Mouse (Mus musculus) Patski (cell line): Measurements from ENCODE around the gene Tcf15. TPM values are rescaled to one million over a fixed set of nuclear protein-coding genes. Genes with fewer than 3 reads are reported as not detected.

Experiments
- ATAC-seq: fragments of 100-300 bp; one replicate; pipeline ENCODE4 v1.8.0; 2021
- CTCF ChIA-PET: fragments of 350-600 bp; sonication (Branson Sonifier 250); formaldehyde crosslinking; loops from one replicate; lab custom pipeline; 2022; ENCODE audit warnings: inconsistent platforms; lab: Charles Lee
- POLR2A ChIA-PET: fragments of 350-600 bp; sonication (Branson Sonifier 250); formaldehyde crosslinking; loops from one replicate; lab custom pipeline; 2022; ENCODE audit warnings: antibody characterized with exemption, inconsistent platforms; lab: Charles Lee
- DNase-seq: peaks from one replicate; pipeline ENCODE4 v3.0.0-alpha.2; 2011; ENCODE audit warnings: low read depth, low spot score
- H3K27me3 ChIP-seq: fragments of 371-371 bp; one replicate; pipeline ENCODE4 v1.5.1; 2021
- CTCF ChIP-seq: fragments of 100-300 bp; IDR thresholded peaks from one replicate; pipeline ENCODE4 v1.5.1; 2021
- in situ Hi-C: fragments of 300-500 bp; cut with MboI; formaldehyde crosslinking; loops from 3 replicates; pipeline ENCODE4 v1.11.1; 2018; ENCODE audit warnings: low pct_unique_long_range_greater_than_20kb, mixed read lengths
- polyA plus RNA-seq: library from polyadenylated mRNA; unstranded; gene quantifications from one replicate; pipeline ENCODE4 v1.2.3, GENCODE M21; 2021

The Tcf15 gene
- polyA plus RNA-seq, 1 experiment from 2014 or later: not detected

GRCm38 (mm10) chr2:152144158-152144450 is 743 bp downstream of the Tcf15 start:
- in situ Hi-C loops: no loop called here
- no peak for DNase-seq
- H3K27me3 ChIP-seq: peaks cover 30% of the 10 kb centered on the region
- CTCF ChIA-PET: no interaction called here
- POLR2A ChIA-PET: no interaction called here
- no peak for ATAC-seq
- TF ChIP-seq CTCF: no peak

GRCm38 (mm10) chr2:152144501-152144900 is 1.1 kb downstream of the Tcf15 start:
- POLR2A ChIA-PET: no interaction called here
- no peak for TF ChIP-seq CTCF
- CTCF ChIA-PET: no interaction called here
- in situ Hi-C loops: no loop called here
- H3K27me3 ChIP-seq: peaks cover 28% of the 10 kb centered on the region
- no peak for DNase-seq
- no peak for ATAC-seq

GRCm38 (mm10) chr2:152145711-152146110 is 2.4 kb downstream of the Tcf15 start:
- POLR2A ChIA-PET: no interaction called here
- CTCF ChIA-PET: no interaction called here
- no peak for TF ChIP-seq CTCF
- in situ Hi-C loops: no loop called here
- peaks cover 28% of the 10 kb centered on the region for H3K27me3 ChIP-seq
- DNase-seq (no peak), ATAC-seq (no peak)

GRCm38 (mm10) chr2:152147079-152147478 is 3.7 kb downstream of the Tcf15 start:
- ATAC-seq (no peak), DNase-seq (no peak)
- TF ChIP-seq CTCF: no peak
- ChIA-PET CTCF (interaction anchor here (1.5 kb wide), 1 partner anchor 34 kb away, joined by 4 read pairs; no protein-coding TSS in a partner anchor), POLR2A (no interaction called here)
- peaks cover 25% of the 10 kb centered on the region for H3K27me3 ChIP-seq
- in situ Hi-C loops: no loop called here

DNA sequence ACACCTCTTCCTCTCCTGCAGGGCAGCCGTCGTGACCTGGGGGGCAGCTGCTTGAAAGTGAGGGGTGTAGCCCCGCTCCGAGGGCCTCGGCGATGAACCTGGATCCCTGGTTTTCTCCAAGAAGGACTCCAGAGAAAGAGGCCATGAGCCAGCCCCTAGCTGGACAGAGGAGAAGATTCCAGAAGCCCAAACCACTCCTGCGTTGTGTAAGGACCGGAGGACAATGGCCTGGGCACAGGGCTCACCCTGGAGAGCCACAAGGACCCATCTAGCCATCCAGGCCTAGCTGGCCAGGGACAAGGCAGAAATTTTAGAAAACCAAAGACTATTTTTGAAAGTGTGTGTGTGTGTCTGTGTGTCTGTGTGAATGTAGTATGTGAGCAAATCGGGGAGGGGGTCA is 5.3 kb downstream of the Tcf15 start:
- ATAC-seq: no peak
- CTCF ChIA-PET: interaction anchor here (1.0 kb wide), 1 partner anchor 60 kb away, joined by 4 read pairs; no protein-coding TSS in a partner anchor
- in situ Hi-C loops: no loop called here
- DNase-seq: no peak
- H3K27me3 ChIP-seq: peaks cover 27% of the 10 kb centered on the region
- TF ChIP-seq CTCF: no peak
- POLR2A ChIA-PET: no interaction called here

GRCm38 (mm10) chr2:152149891-152150290 is 6.5 kb downstream of the Tcf15 start:
- POLR2A ChIA-PET: interaction anchor here (0.6 kb wide), 1 partner anchor 99 kb away, joined by 4 read pairs; no protein-coding TSS in a partner anchor
- no peak for ATAC-seq
- peaks cover 23% of the 10 kb centered on the region for H3K27me3 ChIP-seq
- CTCF ChIA-PET: no interaction called here
- no peak for DNase-seq
- TF ChIP-seq CTCF: no peak
- in situ Hi-C loops: no loop called here

DNA sequence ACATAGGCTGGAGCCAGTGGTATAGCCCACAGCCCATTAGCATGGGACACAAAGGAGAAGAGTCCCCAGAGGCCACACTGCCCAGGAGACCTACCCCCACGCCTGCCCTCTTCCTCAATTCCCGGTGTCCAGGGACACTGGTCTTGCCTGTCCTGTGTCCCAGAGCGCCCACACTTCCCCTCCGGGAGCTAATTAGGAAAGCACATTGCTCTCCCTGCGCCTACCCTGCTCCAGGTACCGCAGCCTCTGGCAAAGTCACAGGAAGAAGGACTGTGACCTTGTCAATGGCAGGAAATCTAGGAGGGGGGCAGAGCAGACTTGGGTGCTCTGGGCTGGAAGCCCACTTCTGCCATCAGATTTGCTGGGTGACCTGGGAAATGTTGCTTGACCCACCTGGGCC is 7.0 kb downstream of the Tcf15 start:
- ChIA-PET CTCF (no interaction called here), POLR2A (no interaction called here)
- DNase-seq: no peak
- ATAC-seq: no peak
- TF ChIP-seq CTCF: no peak
- H3K27me3 ChIP-seq: peaks cover 18% of the 10 kb centered on the region
- in situ Hi-C loops: no loop called here

DNA sequence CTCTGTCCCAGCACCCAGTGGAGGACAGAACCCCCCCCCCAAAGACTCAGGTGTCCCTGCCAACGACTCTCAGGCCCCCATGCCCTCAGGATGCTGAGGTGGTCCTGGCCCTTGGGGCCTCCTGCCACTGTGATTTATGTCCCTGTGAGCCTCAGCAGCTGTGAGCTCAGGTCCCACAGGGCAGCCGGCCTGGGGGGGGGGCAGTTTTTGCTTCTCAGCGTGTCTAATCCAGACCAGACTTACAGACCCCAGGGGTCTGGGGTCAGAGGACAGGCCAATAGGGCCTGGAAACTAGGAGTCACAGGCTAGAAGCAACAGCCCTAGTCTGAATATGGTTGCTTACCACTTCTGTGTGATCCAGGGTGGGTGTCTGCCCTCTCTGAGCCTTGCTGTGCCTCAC is 10.0 kb downstream of the Tcf15 start:
- ATAC-seq: no peak
- H3K27me3 ChIP-seq: peaks cover 17% of the 10 kb centered on the region
- DNase-seq: no peak
- TF ChIP-seq CTCF: no peak
- ChIA-PET POLR2A (no interaction called here), CTCF (no interaction called here)
- in situ Hi-C loops: no loop called here

DNA sequence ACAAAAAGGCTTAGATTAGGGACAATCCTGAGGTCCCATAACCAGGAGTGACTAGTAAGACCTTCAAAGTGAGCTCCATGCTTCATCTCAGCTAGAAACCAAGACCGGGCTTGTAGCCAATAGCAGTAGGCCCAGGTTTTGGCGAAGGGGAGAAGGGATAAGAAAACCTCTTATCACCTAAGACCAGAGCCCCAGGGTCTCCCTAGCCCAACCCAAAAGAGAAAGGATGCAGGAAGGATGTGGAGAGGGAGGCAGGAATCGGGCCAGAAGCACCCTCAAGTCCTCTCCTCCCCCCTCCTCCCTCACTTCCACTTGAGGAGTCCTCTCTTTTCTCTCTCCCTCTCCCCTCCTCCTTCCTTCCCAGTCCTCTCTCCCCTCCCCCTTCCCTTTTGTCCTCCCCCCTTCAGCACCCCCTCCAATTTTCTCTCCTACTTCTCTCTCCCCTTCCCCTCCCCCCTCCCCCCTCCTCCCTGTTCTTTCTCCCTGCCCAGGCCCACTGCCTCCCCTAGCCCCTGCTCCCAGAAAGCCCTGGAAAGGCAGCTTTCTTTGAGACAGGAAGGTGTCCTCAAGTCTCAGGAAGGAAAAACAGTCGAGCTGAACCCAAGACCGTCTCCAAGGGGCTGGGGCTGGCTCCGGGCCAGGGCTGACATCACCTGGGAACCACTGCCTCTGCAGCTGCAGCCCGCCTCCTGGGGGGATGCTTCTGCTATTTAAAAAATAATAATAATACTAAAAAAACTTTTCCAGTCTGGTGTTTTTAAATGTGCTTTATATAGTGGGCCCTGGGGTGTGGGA is 12.2 kb downstream of the Tcf15 start:
- no peak for ATAC-seq
- H3K27me3 ChIP-seq: peaks cover 17% of the 10 kb centered on the region
- no peak for DNase-seq
- CTCF ChIA-PET: no interaction called here
- POLR2A ChIA-PET: interaction anchor here (0.7 kb wide), 1 partner anchor 15 kb away, joined by 3 read pairs; no protein-coding TSS in a partner anchor
- TF ChIP-seq CTCF: no peak
- in situ Hi-C loops: no loop called here

DNA sequence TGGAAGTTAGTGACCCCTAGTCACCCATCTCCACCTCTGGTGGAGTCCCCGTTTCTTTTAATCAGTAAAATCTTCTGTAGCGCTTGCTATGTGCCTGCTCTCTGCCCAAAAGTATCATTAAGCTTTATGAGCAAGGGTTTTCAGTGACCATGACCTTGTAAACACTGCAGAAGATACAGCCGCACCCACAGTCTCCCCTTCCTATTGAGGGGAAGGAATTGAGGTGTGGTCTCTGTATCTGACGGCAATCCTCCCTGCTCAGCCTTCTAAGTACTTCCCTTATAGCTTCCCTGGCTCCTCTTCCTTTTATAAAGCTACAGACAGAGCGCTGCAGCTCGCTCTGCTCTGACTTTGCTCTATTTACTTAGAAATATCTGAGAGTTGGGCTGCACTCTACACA is 13.1 kb downstream of the Tcf15 start:
- H3K27me3 ChIP-seq: peaks cover 18% of the 10 kb centered on the region
- DNase-seq (no peak), ATAC-seq (no peak)
- in situ Hi-C loops: no loop called here
- TF ChIP-seq CTCF: no peak
- ChIA-PET POLR2A (interaction anchor here (0.7 kb wide), 1 partner anchor 16 kb away, joined by 3 read pairs; no protein-coding TSS in a partner anchor), CTCF (no interaction called here)

GRCm38 (mm10) chr2:152159487-152159886 is 16.1 kb downstream of the Tcf15 start:
- POLR2A ChIA-PET: no interaction called here
- DNase-seq: no peak
- peaks cover 14% of the 10 kb centered on the region for H3K27me3 ChIP-seq
- CTCF ChIA-PET: no interaction called here
- in situ Hi-C loops: no loop called here
- ATAC-seq: no peak
- no peak for TF ChIP-seq CTCF
